Mouse (Mus musculus) cerebellum, adult 2 months (tissue): ENCODE measurements around the gene Scel.

Source experiments
- CTCF ChIP-seq: fragments of 200-500 bp; IDR thresholded peaks from 2 replicates; pipeline ENCODE4 v1.5.1; 2011; ENCODE audit warnings: low read depth, mild to moderate bottlenecking, control low read depth, low read length, moderate library complexity, borderline replicate concordance; ENCODE audit not compliant: insufficient read depth
- POLR2A ChIP-seq: fragments of 200-500 bp; IDR thresholded peaks from 2 replicates; pipeline ENCODE4 v1.6.1; 2011; ENCODE audit warnings: low read length, control low read depth, borderline replicate concordance; ENCODE audit not compliant: insufficient read depth

DNA sequence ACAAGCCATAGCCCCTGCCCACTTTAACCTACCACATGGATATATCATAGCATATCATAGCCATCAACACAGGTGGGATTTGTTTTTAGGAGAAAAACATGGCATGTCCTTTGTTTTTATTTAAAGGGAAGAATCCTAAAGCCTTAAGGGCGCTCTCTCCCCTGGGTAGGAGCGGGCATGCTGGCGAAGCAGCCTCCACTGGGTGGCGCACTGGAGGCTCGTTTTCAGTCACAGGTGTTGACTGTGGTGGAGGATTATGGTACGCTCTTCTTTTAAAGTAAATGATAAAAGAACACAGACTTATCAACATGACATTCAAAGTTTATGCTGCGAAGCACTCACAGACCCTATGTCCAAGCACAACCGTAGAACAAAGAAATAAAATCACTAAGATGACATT, 117.4 kb downstream of the Scel start:
- no peak for TF ChIP-seq CTCF
- TF ChIP-seq POLR2A = no peak
